Mouse (Mus musculus): Measurements from ENCODE around the gene Hexb.
"Not testable (repeated sequence)": the region's sequence is repeated elsewhere in the genome, so short reads cannot be mapped to it uniquely, and the experiment has no call there.

The Hexb gene

GRCm38 (mm10) chr13:97178943-97179342 is 19.2 kb downstream of the Hexb start:
- DNase-seq: no peak

- DNase-seq: no peak
Measured at GRCm38 (mm10) chr13:97176731-97177130, 21.4 kb downstream of the Hexb start.

DNA sequence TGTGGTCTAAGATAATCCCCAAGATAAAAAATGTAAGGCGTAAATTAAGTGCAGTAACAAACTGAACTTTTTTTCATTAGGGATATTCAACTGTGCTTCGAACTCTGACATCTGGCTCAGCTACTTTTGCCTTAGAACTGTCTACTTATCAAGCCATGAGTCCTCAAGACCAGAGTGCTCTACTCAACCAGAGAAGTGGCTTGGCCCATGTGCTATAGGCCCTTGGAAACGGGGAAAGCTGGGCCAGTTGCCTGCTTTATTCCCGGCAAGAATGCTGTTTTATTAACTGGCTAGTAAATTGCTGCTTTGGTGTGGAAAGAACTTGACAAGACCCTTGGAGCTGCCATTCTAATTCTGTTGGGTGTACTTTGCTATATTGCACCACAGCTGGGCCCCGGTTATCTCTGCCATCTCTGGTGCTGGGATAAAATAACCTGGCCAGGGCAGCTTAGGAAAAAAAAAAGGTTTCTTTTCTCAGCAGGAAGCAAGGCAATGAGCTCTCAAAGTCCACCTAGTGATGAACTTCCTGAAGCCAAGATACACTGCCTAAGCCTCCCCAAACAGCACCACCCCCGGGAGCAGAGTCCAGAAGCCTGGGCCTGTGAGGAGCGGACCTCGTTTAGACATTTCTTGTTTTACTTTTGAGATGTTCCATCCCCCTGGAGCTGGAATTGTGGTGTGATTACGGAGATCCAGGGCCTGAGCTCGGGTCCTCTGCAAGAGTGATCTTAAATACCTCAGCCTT is 22.5 kb downstream of the Hexb start:
- peak; percentile 54 for DNase-seq

DNA sequence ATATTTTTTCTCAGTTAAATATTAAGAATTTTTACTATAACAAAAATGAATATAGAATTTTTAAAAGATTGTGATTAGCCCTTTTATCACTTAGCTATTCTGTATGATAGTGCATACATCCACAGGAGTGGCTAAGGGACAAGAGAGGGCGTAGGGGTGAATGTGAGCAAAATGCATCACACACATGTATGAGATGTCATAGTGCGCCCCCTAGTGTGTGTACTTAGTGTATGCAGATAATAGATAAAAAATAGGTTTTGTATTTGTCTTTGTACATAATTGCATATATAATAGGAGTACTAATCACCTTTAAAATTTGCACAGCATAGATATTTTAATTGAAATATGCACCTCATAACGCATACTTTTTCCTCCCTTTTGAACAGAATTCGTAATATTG is 52.3 kb downstream of the Hexb start:
- DNase-seq: peak; percentile 63

DNA sequence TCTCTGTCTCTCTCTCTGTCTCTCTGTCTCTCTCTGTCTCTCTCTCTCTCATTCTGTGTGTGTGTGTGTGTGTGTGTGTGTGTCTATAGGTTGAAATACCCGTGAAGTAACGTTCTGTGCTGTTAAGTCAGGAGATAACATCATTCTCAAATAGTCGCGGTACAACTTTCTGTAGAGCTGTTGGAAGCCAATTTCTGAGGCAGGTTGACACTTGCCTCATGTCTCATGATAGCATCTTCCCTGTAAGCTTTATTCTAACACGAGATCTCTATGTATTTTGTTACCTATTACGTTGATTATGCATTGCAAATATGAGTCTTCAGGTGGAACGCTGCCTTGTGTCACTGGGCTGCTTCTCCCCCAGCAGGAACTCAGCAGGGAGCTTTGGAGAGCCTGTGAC is 55.8 kb downstream of the Hexb start:
- DNase-seq: no peak

DNA sequence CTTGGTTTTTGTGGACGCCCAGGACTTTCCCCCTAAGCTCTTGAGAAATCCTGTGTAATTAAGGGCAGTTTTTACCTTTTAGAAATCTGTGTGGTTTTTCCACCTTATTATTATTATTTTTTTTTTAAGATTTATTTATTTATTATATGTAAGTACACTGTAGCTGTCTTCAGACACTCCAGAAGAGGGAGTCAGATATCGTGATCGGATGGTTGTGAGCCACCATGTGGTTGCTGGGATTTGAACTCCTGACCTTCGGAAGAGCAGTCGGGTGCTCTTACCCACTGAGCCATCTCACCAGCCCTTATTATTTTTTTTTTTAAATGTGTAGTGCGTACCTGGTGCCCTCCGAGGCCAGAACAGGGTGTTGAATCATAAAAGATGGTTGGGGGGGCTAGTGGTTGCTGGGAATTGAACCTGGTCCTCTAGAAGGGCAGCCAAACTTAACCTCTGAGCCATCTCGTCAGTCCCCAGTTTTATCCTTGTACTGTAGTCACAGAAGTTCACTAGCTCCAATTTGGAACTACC is 59.7 kb downstream of the Hexb start:
- not testable (repeated sequence) for DNase-seq

GRCm38 (mm10) chr13:97137466-97138400 is 60.4 kb downstream of the Hexb start, which contains the start of the genes Gfm2 and Nsa2:
Gfm2 (plus strand) TSS chr13:97137937.
Nsa2 (minus strand) TSS chr13:97137937.
- peak; percentile 94 for DNase-seq

GRCm38 (mm10) chr13:97130413-97130812 is 67.7 kb downstream of the Hexb start:
- DNase-seq: not testable (repeated sequence)

DNA sequence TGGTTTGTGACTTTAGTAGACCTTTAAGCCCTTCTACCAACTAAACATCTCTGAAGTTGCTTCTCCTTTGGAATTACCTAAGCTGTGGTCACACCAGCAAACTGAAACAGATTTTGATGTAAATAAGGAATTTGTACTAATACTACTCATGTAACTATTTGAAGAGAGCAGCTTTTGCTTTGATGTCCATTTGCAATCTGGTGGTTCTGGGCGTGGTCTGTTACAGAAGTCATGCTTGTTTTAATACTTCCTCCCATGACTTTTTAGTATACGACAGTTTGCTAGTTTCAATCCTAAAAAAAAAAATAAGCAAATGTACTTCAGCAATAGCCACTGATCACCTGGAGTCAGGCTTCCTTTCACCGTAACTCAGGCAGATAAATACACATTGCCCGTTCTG is 68.5 kb downstream of the Hexb start:
- DNase-seq: not testable (repeated sequence)
